Mouse (Mus musculus) layer of hippocampus, postnatal 10 days (tissue): ENCODE measurements at regions not wholly inside any gene's neighbourhood (a gene's known extent, or its start where the extent isn't known, plus 50 kb on each side); places are given as distances from the start of the nearest gene placed in this dataset.
A peak's percentile ranks its signal among the peaks of the same experiment; 100 is the strongest.
"Not testable (repeated sequence)": the region's sequence is repeated elsewhere in the genome, so short reads cannot be mapped to it uniquely, and the experiment has no call there.

Experiments
- DNase-seq, 2 experiments: peaks; one replicate each; pipeline ENCODE4 v3.0.0; 2021; ENCODE audit warnings: low spot score in 2 of 2

- DNase-seq = no peak
These were observed 180.6 kb upstream of the Tab2 start for GRCm38 (mm10) chr10:8136662-8137061.

GRCm38 (mm10) chr10:8135272-8135671 lies 179.2 kb upstream of the Tab2 start:
- no peak for DNase-seq

GRCm38 (mm10) chr10:8134398-8134797 lies 178.4 kb upstream of the Tab2 start:
- DNase-seq = no peak

- peak in 1 of 2 experiments; percentile 11 for DNase-seq
These were observed 177.5 kb upstream of the Tab2 start for GRCm38 (mm10) chr10:8133451-8133952.

GRCm38 (mm10) chr10:8132795-8133194 lies 176.8 kb upstream of the Tab2 start:
- no peak for DNase-seq

- peak; percentile 13 to 27 for DNase-seq
These were observed 174.6 kb upstream of the Tab2 start for GRCm38 (mm10) chr10:8130472-8131241.

GRCm38 (mm10) chr10:8130057-8130456 lies 174.0 kb upstream of the Tab2 start:
- no peak for DNase-seq

- no peak for DNase-seq
These were observed 168.1 kb upstream of the Tab2 start for GRCm38 (mm10) chr10:8124124-8124523.

- no peak for DNase-seq
These were observed 165.9 kb upstream of the Tab2 start for GRCm38 (mm10) chr10:8121895-8122294.

- DNase-seq = no peak
These were observed 160.8 kb upstream of the Tab2 start for GRCm38 (mm10) chr10:8116821-8117220.

GRCm38 (mm10) chr10:8114932-8115331 lies 158.9 kb upstream of the Tab2 start:
- not testable (repeated sequence) for DNase-seq

GRCm38 (mm10) chr10:8114530-8114929 lies 158.5 kb upstream of the Tab2 start:
- no peak for DNase-seq

- no peak for DNase-seq
These were observed 144.5 kb upstream of the Tab2 start for GRCm38 (mm10) chr10:8100489-8100888.

GRCm38 (mm10) chr10:8095924-8096323 lies 139.9 kb upstream of the Tab2 start:
- no peak for DNase-seq

GRCm38 (mm10) chr10:8095206-8095605 lies 139.2 kb upstream of the Tab2 start:
- no peak for DNase-seq

- DNase-seq = no peak
These were observed 136.0 kb upstream of the Tab2 start for GRCm38 (mm10) chr10:8091871-8092552.

GRCm38 (mm10) chr10:8089296-8089695 lies 133.3 kb upstream of the Tab2 start:
- no peak for DNase-seq

GRCm38 (mm10) chr10:8088737-8089136 lies 132.7 kb upstream of the Tab2 start:
- DNase-seq = no peak

GRCm38 (mm10) chr10:8088321-8088720 lies 132.3 kb upstream of the Tab2 start:
- no peak for DNase-seq

GRCm38 (mm10) chr10:8087106-8087505 lies 131.1 kb upstream of the Tab2 start:
- DNase-seq = no peak

- DNase-seq = no peak
These were observed 130.4 kb upstream of the Tab2 start for GRCm38 (mm10) chr10:8086442-8086841.
